Mouse (Mus musculus): Measurements from ENCODE around the gene Nbl1. TPM values are rescaled to one million over a fixed set of nuclear protein-coding genes. Genes with fewer than 3 reads are reported as not detected.

Gene Nbl1
- total RNA-seq, 2 experiments from 2014 or later: 68.5 to 74.4 TPM

GRCm38 (mm10) chr4:139101546-139101945, 8.8 kb upstream of the Nbl1 start:
- no peak for DNase-seq (ENCODE audit: low spot score in 2 of 2)

GRCm38 (mm10) chr4:139100326-139100725, 7.5 kb upstream of the Nbl1 start:
- DNase-seq (ENCODE audit: low spot score in 2 of 2): no peak

GRCm38 (mm10) chr4:139096201-139096600, 3.4 kb upstream of the Nbl1 start:
- DNase-seq (ENCODE audit: low spot score in 2 of 2): peak in 1 of 2 experiments; percentile 5

GRCm38 (mm10) chr4:139095406-139095805, 2.6 kb upstream of the Nbl1 start:
- DNase-seq (ENCODE audit: low spot score in 2 of 2): peak in 1 of 2 experiments; percentile 10

GRCm38 (mm10) chr4:139093196-139093530, 370 bp upstream of the Nbl1 start:
- DNase-seq (ENCODE audit: low spot score in 2 of 2): no peak

GRCm38 (mm10) chr4:139091478-139092355, 1.1 kb downstream of the Nbl1 start:
- DNase-seq (ENCODE audit: low spot score in 2 of 2): peak; percentile 52 to 71

- DNase-seq (ENCODE audit: low spot score in 2 of 2): peak in 1 of 2 experiments; percentile 21
These were observed 1.7 kb downstream of the Nbl1 start for GRCm38 (mm10) chr4:139091066-139091465.

- DNase-seq (ENCODE audit: low spot score in 2 of 2): peak in 1 of 2 experiments; percentile 30
These were observed 2.4 kb downstream of the Nbl1 start for GRCm38 (mm10) chr4:139090303-139090940.

GRCm38 (mm10) chr4:139088982-139089671, 3.7 kb downstream of the Nbl1 start:
- peak in 1 of 2 experiments; percentile 19 for DNase-seq (ENCODE audit: low spot score in 2 of 2)

GRCm38 (mm10) chr4:139086984-139087383, 5.8 kb downstream of the Nbl1 start:
- DNase-seq (ENCODE audit: low spot score in 2 of 2): no peak

- DNase-seq (ENCODE audit: low spot score in 2 of 2): peak; percentile 81 to 86
These were observed 6.8 kb downstream of the Nbl1 start for GRCm38 (mm10) chr4:139086037-139086436.

GRCm38 (mm10) chr4:139085337-139085736, 7.5 kb downstream of the Nbl1 start:
- no peak for DNase-seq (ENCODE audit: low spot score in 2 of 2)

- DNase-seq (ENCODE audit: low spot score in 2 of 2): no peak
These were observed 9.8 kb downstream of the Nbl1 start for GRCm38 (mm10) chr4:139082790-139083564.

- DNase-seq (ENCODE audit: low spot score in 2 of 2): no peak
These were observed 11.4 kb downstream of the Nbl1 start for GRCm38 (mm10) chr4:139081270-139081931.

- DNase-seq (ENCODE audit: low spot score in 2 of 2): no peak
These were observed 12.5 kb downstream of the Nbl1 start for GRCm38 (mm10) chr4:139080259-139080658.

- DNase-seq (ENCODE audit: low spot score in 2 of 2): no peak
These were observed 13.4 kb downstream of the Nbl1 start for GRCm38 (mm10) chr4:139079439-139079838.

- no peak for DNase-seq (ENCODE audit: low spot score in 2 of 2)
These were observed 14.1 kb downstream of the Nbl1 start for GRCm38 (mm10) chr4:139078726-139079125.

GRCm38 (mm10) chr4:139078313-139078712, 14.5 kb downstream of the Nbl1 start:
- DNase-seq (ENCODE audit: low spot score in 2 of 2): no peak

- DNase-seq (ENCODE audit: low spot score in 2 of 2): no peak
These were observed 16.9 kb downstream of the Nbl1 start for GRCm38 (mm10) chr4:139075915-139076314.

- DNase-seq (ENCODE audit: low spot score in 2 of 2): no peak
These were observed 17.6 kb downstream of the Nbl1 start, which contains the start of gene Htr6 for GRCm38 (mm10) chr4:139075041-139075711. Gene Htr6 (minus strand): TSS chr4:139075570.

Data from gastrocnemius, postnatal 4 days (tissue).